Mouse (Mus musculus): ENCODE data around the gene Gm10643. TPM values are rescaled to one million over a fixed set of nuclear protein-coding genes. Genes with fewer than 3 reads are reported as not detected.
A peak's percentile ranks its signal among the peaks of the same experiment; 100 is the strongest.

Gene Gm10643
- polyA plus RNA-seq, 1 experiment from 2014 or later, result 1.2 TPM

- Histone ChIP-seq H3K27me3 (ENCODE audit: insufficient read depth, low read length) (no peaks in the 10 kb centered on the region), H3K4me1 (ENCODE audit: insufficient read depth, low read length) (no peaks in the 10 kb centered on the region), H3K9ac (replicated peaks; ENCODE audit: low read length) (no peak overlapping the region), H3K27ac (ENCODE audit: low read length) (no peak overlapping the region), H3K9me3 (ENCODE audit: low read length) (no peaks in the 10 kb centered on the region), H3K36me3 (ENCODE audit: insufficient read depth, low read length) (peaks cover 63% of the 10 kb centered on the region), H3K4me2 (replicated peaks; ENCODE audit: low read depth, low read length) (no peak overlapping the region), H3K4me3 (ENCODE audit: low read length) (no peak overlapping the region)
- WGBS, result 90% methylated on average over 8 of the region's 8 CpGs
- ATAC-seq (ENCODE audit: low FRiP score, low TSS enrichment), result no peak
These were observed 25.6 kb upstream of the Gm10643 start for GRCm38 (mm10) chr8:84090585-84090984.

GRCm38 (mm10) chr8:84089277-84089676 is 24.3 kb upstream of the Gm10643 start:
- Histone ChIP-seq H3K9ac (replicated peaks; ENCODE audit: low read length) (no peak overlapping the region), H3K4me3 (ENCODE audit: low read length) (no peak overlapping the region), H3K4me2 (replicated peaks; ENCODE audit: low read depth, low read length) (no peak overlapping the region), H3K36me3 (ENCODE audit: insufficient read depth, low read length) (peaks cover 56% of the 10 kb centered on the region), H3K9me3 (ENCODE audit: low read length) (no peaks in the 10 kb centered on the region), H3K4me1 (ENCODE audit: insufficient read depth, low read length) (peaks cover 4% of the 10 kb centered on the region; the same call in 1 of the 2 replicates), H3K27ac (ENCODE audit: low read length) (no peak overlapping the region), H3K27me3 (ENCODE audit: insufficient read depth, low read length) (no peaks in the 10 kb centered on the region)
- ATAC-seq (ENCODE audit: low FRiP score, low TSS enrichment), result no peak
- WGBS, result 75% methylated on average over 9 of the region's 9 CpGs

GRCm38 (mm10) chr8:84087821-84088220 is 22.9 kb upstream of the Gm10643 start:
- Histone ChIP-seq H3K27me3 (ENCODE audit: insufficient read depth, low read length) (no peaks in the 10 kb centered on the region), H3K27ac (ENCODE audit: low read length) (no peak overlapping the region), H3K36me3 (ENCODE audit: insufficient read depth, low read length) (peaks cover 63% of the 10 kb centered on the region), H3K4me3 (ENCODE audit: low read length) (no peak overlapping the region), H3K4me2 (replicated peaks; ENCODE audit: low read depth, low read length) (no peak overlapping the region), H3K4me1 (ENCODE audit: insufficient read depth, low read length) (peaks cover 4% of the 10 kb centered on the region; the same call in 1 of the 2 replicates), H3K9me3 (ENCODE audit: low read length) (no peaks in the 10 kb centered on the region), H3K9ac (replicated peaks; ENCODE audit: low read length) (no peak overlapping the region)
- ATAC-seq (ENCODE audit: low FRiP score, low TSS enrichment), result no peak
- WGBS, result 89% methylated on average over 14 of the region's 14 CpGs

- no peak overlapping the region for H3K9ac ChIP-seq (replicated peaks; ENCODE audit: low read length)
- H3K27ac ChIP-seq (ENCODE audit: low read length), result no peak overlapping the region
- H3K4me1 ChIP-seq (ENCODE audit: insufficient read depth, low read length), result peaks cover 4% of the 10 kb centered on the region; the same call in 1 of the 2 replicates
- H3K27me3 ChIP-seq (ENCODE audit: insufficient read depth, low read length), result no peaks in the 10 kb centered on the region
- H3K4me3 ChIP-seq (ENCODE audit: low read length), result no peak overlapping the region
- no peaks in the 10 kb centered on the region for H3K9me3 ChIP-seq (ENCODE audit: low read length)
- no peak for ATAC-seq (ENCODE audit: low FRiP score, low TSS enrichment)
- WGBS, result 79% methylated on average over 7 of the region's 7 CpGs
- H3K4me2 ChIP-seq (replicated peaks; ENCODE audit: low read depth, low read length), result no peak overlapping the region
- H3K36me3 ChIP-seq (ENCODE audit: insufficient read depth, low read length), result peaks cover 66% of the 10 kb centered on the region
These were observed 22.2 kb upstream of the Gm10643 start for GRCm38 (mm10) chr8:84087156-84087555.

- H3K4me3 ChIP-seq (ENCODE audit: low read length), result no peak overlapping the region
- H3K36me3 ChIP-seq (ENCODE audit: insufficient read depth, low read length), result peaks cover 77% of the 10 kb centered on the region
- H3K4me2 ChIP-seq (replicated peaks; ENCODE audit: low read depth, low read length), result peak overlapping the region; percentile 21; the same call in 1 of the 2 replicates
- H3K9me3 ChIP-seq (ENCODE audit: low read length), result no peaks in the 10 kb centered on the region
- peaks cover 4% of the 10 kb centered on the region; the same call in 1 of the 2 replicates for H3K4me1 ChIP-seq (ENCODE audit: insufficient read depth, low read length)
- ATAC-seq (ENCODE audit: low FRiP score, low TSS enrichment), result no peak
- no peak overlapping the region for H3K27ac ChIP-seq (ENCODE audit: low read length)
- WGBS, result 55% methylated on average over 42 of the region's 42 CpGs
- H3K27me3 ChIP-seq (ENCODE audit: insufficient read depth, low read length), result no peaks in the 10 kb centered on the region
- H3K9ac ChIP-seq (replicated peaks; ENCODE audit: low read length), result no peak overlapping the region
These were observed 19.6 kb upstream of the Gm10643 start for GRCm38 (mm10) chr8:84084341-84085115.

- Histone ChIP-seq H3K4me2 (replicated peaks; ENCODE audit: low read depth, low read length) (no peak overlapping the region), H3K27ac (ENCODE audit: low read length) (no peak overlapping the region), H3K4me3 (ENCODE audit: low read length) (no peak overlapping the region), H3K9ac (replicated peaks; ENCODE audit: low read length) (peak overlapping the region; percentile 46; the same call in 1 of the 2 replicates), H3K4me1 (ENCODE audit: insufficient read depth, low read length) (peaks cover 4% of the 10 kb centered on the region; the same call in 1 of the 2 replicates), H3K9me3 (ENCODE audit: low read length) (no peaks in the 10 kb centered on the region), H3K27me3 (ENCODE audit: insufficient read depth, low read length) (no peaks in the 10 kb centered on the region), H3K36me3 (ENCODE audit: insufficient read depth, low read length) (peaks cover 70% of the 10 kb centered on the region)
- peak; percentile 47 for ATAC-seq (ENCODE audit: low FRiP score, low TSS enrichment)
- WGBS, result 39% methylated on average over 8 of the region's 8 CpGs
These were observed 18.9 kb upstream of the Gm10643 start for GRCm38 (mm10) chr8:84083829-84084241.

- H3K36me3 ChIP-seq (ENCODE audit: insufficient read depth, low read length), result peaks cover 43% of the 10 kb centered on the region
- 83% methylated on average over 5 of the region's 5 CpGs for WGBS
- H3K9me3 ChIP-seq (ENCODE audit: low read length), result no peaks in the 10 kb centered on the region
- H3K4me3 ChIP-seq (ENCODE audit: low read length), result no peak overlapping the region
- H3K4me2 ChIP-seq (replicated peaks; ENCODE audit: low read depth, low read length), result no peak overlapping the region
- ATAC-seq (ENCODE audit: low FRiP score, low TSS enrichment), result no peak
- H3K4me1 ChIP-seq (ENCODE audit: insufficient read depth, low read length), result peaks cover 3% of the 10 kb centered on the region; the same call in 1 of the 2 replicates
- no peak overlapping the region for H3K9ac ChIP-seq (replicated peaks; ENCODE audit: low read length)
- no peaks in the 10 kb centered on the region for H3K27me3 ChIP-seq (ENCODE audit: insufficient read depth, low read length)
- no peak overlapping the region for H3K27ac ChIP-seq (ENCODE audit: low read length)
These were observed 14.3 kb upstream of the Gm10643 start for GRCm38 (mm10) chr8:84079206-84079605.

- Histone ChIP-seq H3K4me1 (ENCODE audit: insufficient read depth, low read length) (peaks cover 17% of the 10 kb centered on the region), H3K9ac (replicated peaks; ENCODE audit: low read length) (no peak overlapping the region), H3K4me2 (replicated peaks; ENCODE audit: low read depth, low read length) (no peak overlapping the region), H3K27me3 (ENCODE audit: insufficient read depth, low read length) (no peaks in the 10 kb centered on the region), H3K4me3 (ENCODE audit: low read length) (no peak overlapping the region), H3K27ac (ENCODE audit: low read length) (no peak overlapping the region), H3K36me3 (ENCODE audit: insufficient read depth, low read length) (peaks cover 21% of the 10 kb centered on the region), H3K9me3 (ENCODE audit: low read length) (no peaks in the 10 kb centered on the region)
- WGBS, result 36% methylated on average over 3 of the region's 3 CpGs
- peak; percentile 27; the same call in 1 of the 2 replicates for ATAC-seq (ENCODE audit: low FRiP score, low TSS enrichment)
These were observed 11.9 kb upstream of the Gm10643 start for GRCm38 (mm10) chr8:84076849-84077248.

GRCm38 (mm10) chr8:84076412-84076811 is 11.5 kb upstream of the Gm10643 start:
- Histone ChIP-seq H3K4me1 (ENCODE audit: insufficient read depth, low read length) (peaks cover 21% of the 10 kb centered on the region), H3K36me3 (ENCODE audit: insufficient read depth, low read length) (peaks cover 19% of the 10 kb centered on the region), H3K27me3 (ENCODE audit: insufficient read depth, low read length) (no peaks in the 10 kb centered on the region), H3K9ac (replicated peaks; ENCODE audit: low read length) (no peak overlapping the region), H3K9me3 (ENCODE audit: low read length) (no peaks in the 10 kb centered on the region), H3K4me2 (replicated peaks; ENCODE audit: low read depth, low read length) (no peak overlapping the region), H3K27ac (ENCODE audit: low read length) (no peak overlapping the region), H3K4me3 (ENCODE audit: low read length) (no peak overlapping the region)
- 85% methylated on average over 1 of the region's 1 CpGs for WGBS
- no peak for ATAC-seq (ENCODE audit: low FRiP score, low TSS enrichment)
